Mouse (Mus musculus) C2C12 (cell line): Measurements from ENCODE around the gene Zfyve1.

Source experiments
- CTCF ChIP-seq: IDR thresholded peaks from one replicate; pipeline ENCODE4 v1.5.1; 2011; ENCODE audit not compliant: control insufficient read depth, insufficient read depth, insufficient read length
- MYOG ChIP-seq: IDR thresholded peaks from one replicate; pipeline ENCODE4 v1.6.1; 2011; ENCODE audit not compliant: control insufficient read depth, insufficient read length; ENCODE audit errors: extremely low read depth

DNA sequence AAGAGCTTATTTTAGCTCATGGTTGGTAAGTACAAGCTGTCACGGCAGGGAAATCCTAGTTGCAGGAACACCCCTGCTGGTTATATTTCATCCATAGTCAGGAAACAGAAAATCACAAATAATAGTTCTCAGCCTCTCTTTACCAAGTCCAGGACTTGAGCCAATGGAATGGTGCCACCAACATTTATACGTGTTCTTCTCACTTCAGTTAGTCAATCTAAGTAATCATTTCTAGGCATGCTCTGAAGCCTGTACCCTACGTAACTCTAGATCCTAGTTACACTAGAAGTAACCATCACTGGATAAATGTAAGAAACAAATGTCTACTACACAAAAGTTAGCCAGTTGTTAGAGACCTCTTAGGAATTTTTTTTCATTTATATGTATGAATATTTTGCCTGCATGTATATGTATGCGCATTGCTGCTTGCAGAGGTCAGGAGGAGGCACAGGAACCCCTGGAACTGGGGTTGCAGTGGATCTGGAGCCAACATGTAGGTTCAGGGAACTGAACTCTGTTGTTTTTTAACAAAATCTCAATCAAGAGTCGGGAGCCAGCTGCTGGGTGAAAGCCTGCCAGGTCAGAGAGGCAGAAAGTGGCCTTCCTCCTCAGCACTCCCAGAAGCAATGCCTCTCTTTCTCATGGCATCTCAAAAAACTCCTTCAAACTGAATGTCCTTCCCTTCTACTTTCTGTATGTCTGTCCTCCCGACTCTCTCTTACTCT lies 25.2 kb upstream of the Zfyve1 start:
- TF ChIP-seq CTCF (no peak), MYOG (no peak)
